Mouse (Mus musculus) kidney, postnatal 4 days (tissue): Measurements from ENCODE around the gene Prrc2a.

Source experiments
- DNase-seq, 2 experiments: peaks; one replicate each; pipeline ENCODE4 v3.0.0; 2021; ENCODE audit warnings: mixed read lengths in 2 of 2

The Prrc2a gene

GRCm38 (mm10) chr17:35161421-35161820 lies 3.3 kb downstream of the Prrc2a start:
- DNase-seq: no peak

GRCm38 (mm10) chr17:35159638-35160037 lies 5.1 kb downstream of the Prrc2a start:
- no peak for DNase-seq

GRCm38 (mm10) chr17:35158850-35159593 lies 5.7 kb downstream of the Prrc2a start:
- DNase-seq: no peak

GRCm38 (mm10) chr17:35157661-35158175 lies 7.0 kb downstream of the Prrc2a start:
- DNase-seq: peak in 1 of 2 experiments; percentile 37

- no peak for DNase-seq
Observed at GRCm38 (mm10) chr17:35157254-35157653, 7.4 kb downstream of the Prrc2a start.

GRCm38 (mm10) chr17:35156461-35157200 lies 8.1 kb downstream of the Prrc2a start:
- DNase-seq: no peak

GRCm38 (mm10) chr17:35155451-35155850 lies 9.2 kb downstream of the Prrc2a start:
- no peak for DNase-seq

GRCm38 (mm10) chr17:35154616-35155015 lies 10.1 kb downstream of the Prrc2a start:
- no peak for DNase-seq

GRCm38 (mm10) chr17:35153931-35154330 lies 10.8 kb downstream of the Prrc2a start:
- DNase-seq: no peak

- no peak for DNase-seq
Observed at GRCm38 (mm10) chr17:35153077-35153476, 11.6 kb downstream of the Prrc2a start.

GRCm38 (mm10) chr17:35152121-35152520 lies 12.6 kb downstream of the Prrc2a start:
- DNase-seq: no peak

- DNase-seq: no peak
Observed at GRCm38 (mm10) chr17:35147922-35148639, 16.6 kb downstream of the Prrc2a start.

GRCm38 (mm10) chr17:35147348-35147747 lies 17.3 kb downstream of the Prrc2a start:
- DNase-seq: no peak

GRCm38 (mm10) chr17:35146139-35146538 lies 18.6 kb downstream of the Prrc2a start:
- DNase-seq: no peak

- DNase-seq: no peak
Observed at GRCm38 (mm10) chr17:35141971-35142370, 22.7 kb downstream of the Prrc2a start.

GRCm38 (mm10) chr17:35140490-35140996 lies 24.2 kb downstream of the Prrc2a start:
- no peak for DNase-seq

GRCm38 (mm10) chr17:35139269-35139668 lies 25.4 kb downstream of the Prrc2a start:
- no peak for DNase-seq

GRCm38 (mm10) chr17:35135591-35136320 lies 28.9 kb downstream of the Prrc2a start:
- no peak for DNase-seq

- peak; percentile 95 to 97 for DNase-seq
Observed at GRCm38 (mm10) chr17:35134801-35135590, 29.7 kb downstream of the Prrc2a start, which contains the start of gene Bag6. Gene Bag6 (plus strand): TSS chr17:35135178.

GRCm38 (mm10) chr17:35133517-35133916 lies 31.2 kb downstream of the Prrc2a start:
- no peak for DNase-seq

- DNase-seq: no peak
Observed at GRCm38 (mm10) chr17:35132174-35132560, 32.5 kb downstream of the Prrc2a start.
